Mouse (Mus musculus) stomach, embryonic 14.5 days (tissue): ENCODE results near the gene Stk39. TPM values are rescaled to one million over a fixed set of nuclear protein-coding genes. Genes with fewer than 3 reads are reported as not detected.

ENCODE experiments used
- ATAC-seq: fragments of 200-750 bp; cut with Nextera tagmentation; 2 replicates; pipeline ENCODE4 v1.8.0; 2017; ENCODE audit warnings: low read depth, moderate TSS enrichment; ENCODE audit not compliant: insufficient number of reproducible peaks, insufficient read depth, low FRiP score
- H3K27ac ChIP-seq: fragments of 300-500 bp; sonication (generic); 2 replicates; pipeline ENCODE4 v1.5.1; 2014; ENCODE audit warnings: mild to moderate bottlenecking, low read length, moderate library complexity, mixed read lengths
- H3K27me3 ChIP-seq: fragments of 300-500 bp; sonication (generic); 2 replicates; pipeline ENCODE4 v1.6.1; 2014; ENCODE audit warnings: low read length, control low read depth, mixed read lengths; ENCODE audit not compliant: control insufficient read depth, insufficient read depth
- H3K36me3 ChIP-seq: fragments of 300-500 bp; sonication (generic); 2 replicates; pipeline ENCODE4 v1.6.1; 2014; ENCODE audit warnings: mild to moderate bottlenecking, control low read depth, low read length, moderate library complexity, mixed read lengths; ENCODE audit not compliant: control insufficient read depth, insufficient read depth
- H3K4me1 ChIP-seq: fragments of 300-500 bp; sonication (generic); 2 replicates; pipeline ENCODE4 v1.6.1; 2014; ENCODE audit warnings: low read length, control low read depth, mixed read lengths; ENCODE audit not compliant: control insufficient read depth, insufficient read depth
- H3K4me2 ChIP-seq: fragments of 300-500 bp; sonication (generic); replicated peaks from 2 replicates; pipeline ENCODE4 v1.6.1; 2014; ENCODE audit warnings: low read depth, low read length, control low read depth
- H3K4me3 ChIP-seq: fragments of 300-500 bp; sonication (generic); 2 replicates; pipeline ENCODE4 v1.5.1; 2014; ENCODE audit warnings: low read depth, low read length, control low read depth
- H3K9ac ChIP-seq: fragments of 300-500 bp; sonication (generic); replicated peaks from 2 replicates; pipeline ENCODE4 v1.6.1; 2014; ENCODE audit warnings: low read depth, mild to moderate bottlenecking, control low read depth, low read length, moderate library complexity, mixed read lengths
- H3K9me3 ChIP-seq: fragments of 300-500 bp; sonication (generic); 2 replicates; pipeline ENCODE4 v1.6.1; 2016; ENCODE audit warnings: low read depth, low read length, control low read depth; ENCODE audit not compliant: control insufficient read depth
- WGBS: fragments of 180-500 bp; shearing (Covaris S2); extraction: QIAGEN DNeasy Blood & Tissue Kit; methylation state at CpG from one replicate; pipeline ENCODE4 v1.1.7; 2014; 5-methylcytosine and 5-hydroxymethylcytosine counted together
- polyA plus RNA-seq: library from polyadenylated mRNA; unstranded; fragments of >200 nt; fragmentation: Nextera tagmentation; extraction: Ambion mirVana; gene quantifications from 2 replicates; pipeline ENCODE4 v1.2.1, GENCODE M21; 2014

The Stk39 gene
- polyA plus RNA-seq, 1 experiment from 2014 or later: 20.1 TPM

DNA sequence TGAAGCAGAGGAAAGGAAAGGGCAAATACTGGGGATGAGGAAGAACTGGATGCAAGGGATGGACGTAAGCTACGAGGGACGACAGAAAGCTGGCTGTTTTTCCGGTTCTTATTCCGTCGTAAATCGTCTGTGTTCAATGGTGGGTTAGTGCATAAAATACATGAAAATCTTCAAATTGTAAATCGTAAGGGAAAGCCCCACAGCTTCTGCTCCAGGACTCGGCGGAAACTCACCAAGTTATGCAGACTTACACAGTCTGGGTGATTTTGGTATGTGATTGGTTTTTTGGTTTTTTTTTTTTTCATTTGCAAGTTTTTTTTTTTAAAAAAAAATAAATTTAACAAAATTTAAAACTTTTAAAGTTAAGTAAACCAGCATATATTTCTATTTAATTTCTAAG is 24.0 kb downstream of the Stk39 start:
- no peak for ATAC-seq
- WGBS: 89% methylated on average over 10 of the region's 10 CpGs
- H3K4me3 ChIP-seq: no peak overlapping the region
- no peak overlapping the region for H3K4me2 ChIP-seq
- H3K36me3 ChIP-seq: no peaks in the 10 kb centered on the region
- H3K27ac ChIP-seq: no peak overlapping the region
- H3K27me3 ChIP-seq: no peaks in the 10 kb centered on the region
- H3K9ac ChIP-seq: no peak overlapping the region
- H3K4me1 ChIP-seq: no peaks in the 10 kb centered on the region
- H3K9me3 ChIP-seq: no peaks in the 10 kb centered on the region

DNA sequence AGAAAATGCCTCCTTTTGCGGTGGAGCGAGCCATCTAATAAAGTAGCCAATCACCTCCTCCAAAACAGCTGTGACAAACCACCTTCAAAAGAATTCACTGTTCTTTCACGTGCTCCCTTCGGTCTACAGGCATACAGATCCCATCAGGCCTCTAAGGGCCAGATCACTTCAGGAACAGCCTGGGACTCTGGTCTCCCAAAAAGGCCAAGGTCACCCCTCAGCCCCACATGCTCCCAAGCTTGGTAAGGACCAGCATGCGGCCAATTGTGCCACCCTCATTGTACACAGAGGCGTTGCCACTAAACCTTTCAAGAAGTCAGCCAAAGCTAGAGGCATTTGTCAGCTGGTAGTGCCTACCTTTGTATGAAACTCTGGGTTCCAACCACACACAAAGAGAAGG is 28.9 kb downstream of the Stk39 start:
- H3K9ac ChIP-seq: no peak overlapping the region
- H3K4me3 ChIP-seq: no peak overlapping the region
- H3K36me3 ChIP-seq: no peaks in the 10 kb centered on the region
- 76% methylated on average over 6 of the region's 6 CpGs for whole genome bisulfite sequencing
- no peak overlapping the region for H3K27ac ChIP-seq
- peaks cover 13% of the 10 kb centered on the region for H3K4me1 ChIP-seq
- H3K27me3 ChIP-seq: no peaks in the 10 kb centered on the region
- H3K4me2 ChIP-seq: no peak overlapping the region
- H3K9me3 ChIP-seq: no peaks in the 10 kb centered on the region
- ATAC-seq: no peak

DNA sequence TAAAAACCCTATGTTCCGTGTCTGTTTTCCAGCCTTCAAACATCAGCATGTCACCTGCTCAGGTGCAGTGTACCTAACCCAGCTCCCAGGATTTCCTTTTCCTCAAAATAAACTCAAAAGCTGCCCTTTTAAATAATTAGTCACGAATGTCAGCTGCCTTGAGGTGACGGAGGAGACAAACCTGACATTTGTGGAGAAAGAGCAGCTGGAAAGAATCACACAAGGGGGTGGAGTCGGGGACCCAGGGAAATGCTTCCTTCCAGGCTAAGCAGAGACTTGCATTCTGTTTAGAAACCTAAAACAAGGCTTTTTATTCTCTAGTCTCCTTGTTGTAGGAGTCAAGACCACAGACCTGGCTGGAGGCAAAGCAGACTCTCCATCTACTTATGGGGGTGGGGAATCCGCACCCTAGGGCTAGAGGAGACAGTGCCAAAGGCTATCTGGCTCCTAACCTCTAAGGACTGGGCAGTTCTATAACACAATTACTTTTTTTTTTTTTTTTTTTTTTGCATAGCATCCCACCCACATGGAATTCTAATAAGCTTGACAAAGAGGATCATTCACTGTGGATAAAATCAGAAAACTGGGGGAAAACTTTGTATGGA is 29.9 kb downstream of the Stk39 start:
- H3K27ac ChIP-seq: no peak overlapping the region
- H3K4me3 ChIP-seq: no peak overlapping the region
- no peak overlapping the region for H3K4me2 ChIP-seq
- H3K9me3 ChIP-seq: no peaks in the 10 kb centered on the region
- H3K4me1 ChIP-seq: peaks cover 13% of the 10 kb centered on the region
- no peaks in the 10 kb centered on the region for H3K27me3 ChIP-seq
- ATAC-seq: no peak
- WGBS: 26% methylated on average over 5 of the region's 5 CpGs
- no peaks in the 10 kb centered on the region for H3K36me3 ChIP-seq
- H3K9ac ChIP-seq: no peak overlapping the region

DNA sequence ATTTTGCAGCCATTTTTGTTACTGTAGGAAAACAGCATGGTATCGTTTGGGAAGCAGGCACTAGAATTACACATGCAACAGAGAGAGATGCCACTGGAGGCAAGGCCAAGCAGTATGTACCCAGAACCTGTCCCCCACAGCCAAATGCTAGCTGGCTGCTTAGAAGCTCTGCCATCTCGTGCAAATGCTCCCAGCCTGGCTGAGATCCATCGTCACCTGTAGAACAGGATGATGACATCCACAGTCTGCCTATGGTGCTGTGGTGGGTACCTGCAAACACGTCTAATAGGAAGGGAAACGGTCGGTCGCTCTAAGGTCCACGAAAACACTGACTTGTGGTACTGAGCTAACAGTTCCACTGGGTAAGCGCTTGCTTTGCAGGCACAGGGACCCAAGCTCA is 32.5 kb downstream of the Stk39 start:
- Histone ChIP-seq H3K27ac (no peak overlapping the region), H3K36me3 (no peaks in the 10 kb centered on the region), H3K4me3 (no peak overlapping the region), H3K27me3 (no peaks in the 10 kb centered on the region), H3K9ac (no peak overlapping the region), H3K4me2 (no peak overlapping the region), H3K9me3 (no peaks in the 10 kb centered on the region), H3K4me1 (peaks cover 18% of the 10 kb centered on the region)
- ATAC-seq: no peak
- WGBS: 93% methylated on average over 9 of the region's 9 CpGs

DNA sequence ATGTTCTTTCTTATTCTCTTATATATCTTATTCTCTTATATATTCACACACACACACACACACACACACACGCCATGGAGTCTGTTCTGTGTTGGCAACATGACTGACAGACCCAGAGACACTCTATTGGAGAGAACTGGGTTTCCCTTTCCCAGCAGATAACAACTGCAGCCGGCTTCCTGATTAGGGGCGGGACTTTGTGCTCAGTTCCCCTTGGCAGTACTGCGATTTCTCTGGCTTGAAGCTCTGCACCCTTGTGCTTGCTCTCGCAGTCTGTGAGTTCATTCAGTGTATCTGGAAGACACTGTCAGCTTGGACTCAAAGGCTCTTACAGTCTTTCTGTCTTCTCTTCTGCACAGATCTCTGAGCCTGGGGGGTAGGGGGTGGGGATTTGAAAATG is 34.1 kb downstream of the Stk39 start:
- ATAC-seq: no peak
- no peaks in the 10 kb centered on the region for H3K9me3 ChIP-seq
- H3K9ac ChIP-seq: no peak overlapping the region
- peaks cover 17% of the 10 kb centered on the region for H3K4me1 ChIP-seq
- H3K36me3 ChIP-seq: no peaks in the 10 kb centered on the region
- H3K4me2 ChIP-seq: no peak overlapping the region
- no peak overlapping the region for H3K27ac ChIP-seq
- no peaks in the 10 kb centered on the region for H3K27me3 ChIP-seq
- 73% methylated on average over 5 of the region's 5 CpGs for WGBS
- H3K4me3 ChIP-seq: no peak overlapping the region

DNA sequence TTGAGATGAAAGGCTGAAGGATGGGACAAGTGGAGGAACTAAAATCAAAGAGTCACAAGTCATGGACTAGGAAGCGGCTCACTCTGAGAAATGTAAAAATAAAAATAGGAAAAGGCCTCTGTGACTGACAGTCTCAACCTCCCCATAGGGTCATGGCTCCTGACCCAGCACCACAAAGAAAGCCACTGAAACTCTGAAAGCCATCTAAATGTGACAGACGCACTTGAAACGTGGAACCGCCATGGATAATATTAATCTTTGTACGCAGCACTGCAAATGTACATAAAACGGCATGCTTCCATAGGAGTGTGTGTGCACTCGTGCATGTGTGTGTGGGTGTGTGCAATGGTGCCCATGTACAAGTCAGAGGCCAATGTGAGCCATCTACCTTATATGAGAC is 34.9 kb downstream of the Stk39 start:
- Histone ChIP-seq H3K4me1 (peaks cover 10% of the 10 kb centered on the region), H3K4me2 (no peak overlapping the region), H3K9ac (no peak overlapping the region), H3K36me3 (no peaks in the 10 kb centered on the region), H3K27me3 (no peaks in the 10 kb centered on the region), H3K9me3 (no peaks in the 10 kb centered on the region), H3K4me3 (no peak overlapping the region), H3K27ac (no peak overlapping the region)
- WGBS: 91% methylated on average over 7 of the region's 7 CpGs
- ATAC-seq: no peak

DNA sequence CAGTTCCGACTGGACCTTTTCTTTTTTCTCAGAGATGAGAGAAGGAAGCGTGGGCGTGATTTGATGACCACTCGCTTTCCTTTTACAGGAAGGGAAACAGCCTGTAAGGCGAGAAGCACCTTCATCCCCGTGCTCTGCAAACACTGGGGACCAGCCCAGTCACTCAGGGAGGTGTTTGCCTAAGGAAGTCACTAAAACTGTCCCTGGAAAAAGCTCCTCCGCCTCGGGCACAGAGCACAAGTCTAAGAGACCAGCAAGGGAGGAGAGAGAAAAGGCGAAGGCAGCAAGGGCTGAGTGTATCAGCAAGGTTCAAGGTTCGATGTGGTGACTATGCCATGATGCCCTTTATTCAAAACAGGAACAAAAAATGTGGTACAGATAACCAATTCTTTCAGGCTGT is 35.8 kb downstream of the Stk39 start:
- WGBS: 29% methylated on average over 10 of the region's 10 CpGs
- no peak overlapping the region for H3K4me3 ChIP-seq

DNA sequence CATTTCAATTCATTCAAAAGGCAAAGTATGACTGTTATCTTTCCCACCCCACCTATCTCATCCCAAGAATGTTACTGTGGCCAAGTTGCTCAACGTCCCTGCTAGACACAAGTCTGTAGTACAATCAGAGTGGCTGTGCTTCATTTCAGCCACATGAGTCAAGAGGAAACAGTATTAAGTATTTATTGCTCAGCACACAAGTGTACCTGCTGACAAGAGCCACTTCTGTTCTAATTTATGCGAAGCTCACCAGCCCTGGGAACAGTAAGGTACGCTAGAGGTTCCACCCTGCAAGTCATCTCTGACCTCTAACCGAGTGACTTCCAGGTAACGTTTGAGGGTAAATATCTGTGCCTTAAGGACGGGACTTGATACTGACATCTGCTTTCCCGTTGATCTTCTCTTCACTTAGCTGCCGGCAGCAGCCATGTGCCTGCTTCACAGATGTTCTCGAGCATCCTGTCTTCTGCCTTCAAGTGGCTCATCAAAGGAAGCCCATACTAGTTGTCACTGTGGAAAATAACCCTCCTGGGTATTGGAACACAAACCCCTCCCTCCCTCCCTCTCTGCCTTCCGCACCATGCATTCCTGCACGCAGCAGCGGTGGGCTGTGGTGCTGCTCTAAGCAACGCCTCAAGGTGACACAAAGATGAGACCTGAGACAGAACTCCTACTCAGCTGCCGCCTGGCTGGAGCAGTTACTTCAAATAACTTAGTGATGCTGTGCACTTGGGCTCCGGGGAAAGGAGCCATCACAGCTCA is 36.4 kb downstream of the Stk39 start:
- peaks cover 5% of the 10 kb centered on the region; the same call in 1 of the 2 replicates for H3K4me1 ChIP-seq
- H3K27ac ChIP-seq: no peak overlapping the region
- 0 out of 2 replicates have a peak overlapping the region, but pooled peaks have one; percentile 6 for H3K4me2 ChIP-seq
- no peak overlapping the region for H3K9ac ChIP-seq
- ATAC-seq: no peak
- H3K27me3 ChIP-seq: no peaks in the 10 kb centered on the region
- H3K36me3 ChIP-seq: no peaks in the 10 kb centered on the region
- H3K9me3 ChIP-seq: no peaks in the 10 kb centered on the region
- WGBS: 23% methylated on average over 15 of the region's 15 CpGs
- no peak overlapping the region for H3K4me3 ChIP-seq

More for the DNA sequence above, 35.8 kb downstream of the Stk39 start:
- H3K9ac ChIP-seq: no peak overlapping the region
- no peaks in the 10 kb centered on the region for H3K27me3 ChIP-seq
- no peak overlapping the region for H3K27ac ChIP-seq
- no peaks in the 10 kb centered on the region for H3K36me3 ChIP-seq
- no peak for ATAC-seq
- H3K9me3 ChIP-seq: no peaks in the 10 kb centered on the region
- H3K4me2 ChIP-seq: 0 out of 2 replicates have a peak overlapping the region, but pooled peaks have one; percentile 6
- H3K4me1 ChIP-seq: peaks cover 5% of the 10 kb centered on the region; the same call in 1 of the 2 replicates
